Mouse (Mus musculus): Measurements from ENCODE around the gene Dctn3. TPM values are rescaled to one million over a fixed set of nuclear protein-coding genes. Genes with fewer than 3 reads are reported as not detected.

The Dctn3 gene
- total and polyA plus RNA-seq, 3 experiments, result 57.7 to 64.6 TPM; not detected in 1

- H3K36me3 ChIP-seq (ENCODE audit: control insufficient read depth in 1 of 2, insufficient read depth in 2 of 2, low read length in 2 of 2), result no peaks in the 10 kb centered on the region; a peak in 1 of 4 replicates
- DNase-seq (ENCODE audit: low read depth, low spot score), result peak; percentile 77
- no peak overlapping the region for H3K27ac ChIP-seq (ENCODE audit: control insufficient read depth, low read depth, low read length)
- H3K4me3 ChIP-seq (ENCODE audit: control insufficient read depth in 1 of 2, insufficient read depth in 1 of 2, low read depth in 2 of 2, low read length in 2 of 2), result peak overlapping the region; percentile 90 to 97; a peak in 2 of 4 replicates
- peaks cover 19% of the 10 kb centered on the region for H3K79me2 ChIP-seq (ENCODE audit: control insufficient read depth, insufficient read depth, low read length, poor library complexity)
- no peak overlapping the region; the same call in 1 of the 2 replicates for H3K9ac ChIP-seq (ENCODE audit: control insufficient read depth, low read depth, low read length, poor library complexity, severe bottlenecking)
- H3K4me1 ChIP-seq (ENCODE audit: control insufficient read depth in 1 of 2, insufficient read depth in 2 of 2, low read length in 2 of 2), result peaks cover 0 to 10% of the 10 kb centered on the region in 2 experiments; a peak in 2 of 4 replicates
- H3K9me3 ChIP-seq (replicated peaks; ENCODE audit: insufficient read depth, low read length), result no peaks in the 10 kb centered on the region
- TF ChIP-seq POLR2AphosphoS5 (IDR thresholded peaks at IDR 0.05; ENCODE audit: borderline replicate concordance, low read depth, low read length) (no peak), USF2 (IDR thresholded peaks at IDR 0.05; ENCODE audit: borderline replicate concordance in 1 of 2, insufficient read depth in 1 of 2, low read depth in 1 of 2, low read length in 2 of 2) (no peak), RAD21 (IDR thresholded peaks at IDR 0.05; ENCODE audit: low read depth, low read length) (peak; percentile 36), ZNF384 (IDR thresholded peaks at IDR 0.05; ENCODE audit: low read depth, low read length) (no peak), SIN3A (IDR thresholded peaks at IDR 0.05; ENCODE audit: low read length) (peak; percentile 36; the same call in 1 of the 2 replicates), MEF2A (IDR thresholded peaks at IDR 0.05; ENCODE audit: extremely low read depth, insufficient replicate concordance, low read depth, low read length, poor library complexity, severe bottlenecking) (no peak), TBP (IDR thresholded peaks at IDR 0.05; ENCODE audit: low read depth, low read length) (no peak), MXI1 (IDR thresholded peaks at IDR 0.05; ENCODE audit: low read depth, low read length) (no peak; the same call in 1 of the 2 replicates), SMC3 (IDR thresholded peaks at IDR 0.05; ENCODE audit: low read depth, low read length) (peak; percentile 62), USF1 (IDR thresholded peaks at IDR 0.05; ENCODE audit: low read depth, low read length) (no peak), MAFK (IDR thresholded peaks at IDR 0.05; ENCODE audit: borderline replicate concordance, low read depth, low read length) (no peak), GABPA (IDR thresholded peaks at IDR 0.05; ENCODE audit: low read depth, low read length) (no peak), MYC (IDR thresholded peaks at IDR 0.05; ENCODE audit: low read depth, low read length) (0 out of 2 replicates have a peak, but pooled peaks have one; percentile 36), ZC3H11A (IDR thresholded peaks at IDR 0.05; ENCODE audit: low read depth, low read length) (no peak), GATA1 (IDR thresholded peaks at IDR 0.05; ENCODE audit: low read depth, low read length) (no peak), ELF1 (IDR thresholded peaks at IDR 0.05; ENCODE audit: low read depth, low read length) (no peak), NELFE (IDR thresholded peaks at IDR 0.05; ENCODE audit: low read depth, low read length) (no peak), TAL1 (IDR thresholded peaks at IDR 0.05; ENCODE audit: low read length) (no peak), CTCF (IDR thresholded peaks at IDR 0.05 in 2 of 3, conservative IDR thresholded peaks at IDR 0.05 in 1 of 3; ENCODE audit: control insufficient read depth in 1 of 3, insufficient read depth in 1 of 3, low read depth in 2 of 3, low read length in 3 of 3, poor library complexity in 1 of 3, severe bottlenecking in 1 of 3) (peak; percentile 79 to 84 (median 81)), EP300 (IDR thresholded peaks at IDR 0.05; ENCODE audit: low read depth in 1 of 2, low read length in 2 of 2) (no peak), RCOR1 (IDR thresholded peaks at IDR 0.05; ENCODE audit: low read depth, low read length) (no peak), CHD2 (IDR thresholded peaks at IDR 0.05; ENCODE audit: low read length) (no peak), HCFC1 (IDR thresholded peaks at IDR 0.05; ENCODE audit: low read depth, low read length) (peak; percentile 26; the same call in 1 of the 2 replicates), TCF12 (IDR thresholded peaks at IDR 0.05; ENCODE audit: low read depth, low read length) (no peak), ZKSCAN1 (IDR thresholded peaks at IDR 0.05; ENCODE audit: low read depth, low read length) (no peak), UBTF (IDR thresholded peaks at IDR 0.05; ENCODE audit: borderline replicate concordance, insufficient read depth, low read depth, low read length) (no peak), MAZ (IDR thresholded peaks at IDR 0.05; ENCODE audit: low read depth, low read length) (no peak), ZMIZ1 (IDR thresholded peaks at IDR 0.05; ENCODE audit: low read depth, low read length) (no peak)
- H3K27me3 ChIP-seq (ENCODE audit: control insufficient read depth in 1 of 2, insufficient read depth in 2 of 2, low read length in 2 of 2), result no peaks in the 10 kb centered on the region
Measured at GRCm38 (mm10) chr4:41714276-41714675, 8.7 kb downstream of the Dctn3 start.
